Mouse (Mus musculus) olfactory bulb, adult 2 months (tissue): ENCODE measurements around the gene Calhm6.

ENCODE experiments used
- CTCF ChIP-seq: fragments of 200-500 bp; IDR thresholded peaks from 2 replicates; pipeline ENCODE4 v1.5.1; 2012; ENCODE audit warnings: low read depth, mild to moderate bottlenecking, low read length, moderate library complexity; ENCODE audit not compliant: insufficient read depth
- POLR2A ChIP-seq: fragments of 200-500 bp; IDR thresholded peaks from 2 replicates; pipeline ENCODE4 v1.6.1; 2012; ENCODE audit warnings: mild to moderate bottlenecking, low read depth, low read length, moderate library complexity; ENCODE audit not compliant: insufficient read depth

DNA sequence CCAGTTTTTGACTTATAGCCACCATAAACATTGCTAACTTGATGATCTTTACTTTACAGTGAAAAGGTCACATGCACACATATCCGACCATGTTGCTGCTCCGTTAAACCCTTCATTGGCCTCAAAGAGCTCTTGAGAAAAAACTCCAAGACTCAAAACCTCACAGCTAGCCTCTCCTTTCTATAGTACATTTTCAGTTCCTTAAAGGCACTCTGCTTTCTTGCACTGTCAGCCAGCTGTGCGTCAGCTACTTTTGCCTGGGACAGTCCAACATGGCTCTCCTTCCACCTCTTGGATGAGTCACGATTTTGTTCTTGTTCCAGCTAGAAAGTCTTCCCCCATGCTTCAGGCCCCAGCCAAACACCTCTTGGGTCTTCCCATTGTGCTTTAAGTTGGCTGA is 43.9 kb upstream of the Calhm6 start:
- no peak for TF ChIP-seq POLR2A
- TF ChIP-seq CTCF, result no peak
